In the genomic region with DNA sequence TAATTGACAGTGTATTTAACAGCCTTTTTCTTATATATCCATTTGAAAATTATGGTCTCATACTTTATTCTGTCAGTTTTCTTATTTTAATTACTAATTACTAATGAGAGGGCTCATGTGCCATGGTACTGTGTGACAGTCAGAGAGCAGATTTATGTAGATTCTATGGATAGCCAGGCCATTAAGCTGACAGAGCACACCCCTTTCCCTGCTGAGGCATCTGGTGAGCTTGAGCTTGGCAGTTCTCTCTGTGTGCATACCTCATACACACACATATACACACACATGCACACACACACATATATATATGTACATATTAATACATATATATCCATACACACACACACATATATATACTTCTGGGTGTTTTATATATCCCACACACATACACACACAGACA, we compare ENCODE assay signal across 19 mouse cellular contexts. TPM values are rescaled to one million over a fixed set of nuclear protein-coding genes. Genes with fewer than 3 reads are reported as not detected.
"Had no signal": no experiment of that assay in that cellular context is flagged by ENCODE, and none has a peak within 500 bp of the region (broad histone marks: within the 10 kb centered on the region; RNA-seq: fewer than 3 reads in every experiment).

No protein-coding gene starts in this region.

- H3K4me3 ChIP-seq: liver, embryonic 13.5 days; liver, embryonic 15.5 days; lung, embryonic 15.5 days; megakaryocyte, embryonic 14.5 days; midbrain, embryonic 12.5 days; stomach, embryonic 15.5 days had no signal

- H3K9ac ChIP-seq: liver, embryonic 13.5 days; liver, embryonic 15.5 days; liver, postnatal 0 days; lung, embryonic 15.5 days; midbrain, embryonic 12.5 days; stomach, embryonic 15.5 days had no signal

- H3K4me1 ChIP-seq: liver, embryonic 13.5 days; liver, embryonic 15.5 days; lung, embryonic 15.5 days; megakaryocyte, embryonic 14.5 days; stomach, embryonic 15.5 days had no signal

- ATAC-seq: liver, postnatal 0 days; lung, postnatal 0 days had no signal

- H3K9me3 ChIP-seq: liver, embryonic 13.5 days; liver, embryonic 15.5 days; lung, embryonic 15.5 days; megakaryocyte, embryonic 14.5 days; midbrain, embryonic 12.5 days; stomach, embryonic 15.5 days had no signal

- H3K27ac ChIP-seq: liver, embryonic 13.5 days; liver, embryonic 15.5 days; lung, embryonic 15.5 days; macrophage; midbrain, embryonic 12.5 days; stomach, embryonic 15.5 days; stomach, postnatal 0 days had no signal

- DNase-seq: liver, embryonic 13.5 days; liver, postnatal 0 days; lung, adult 2 months; lung, postnatal 14 days; lung, postnatal 36 days; midbrain, embryonic 14.5 days; right cerebral cortex, postnatal 14 days; thymus, adult 2 months; thymus, postnatal 25 days; thymus, postnatal 4 days had no signal

- H3K36me3 ChIP-seq: liver, embryonic 13.5 days; liver, embryonic 15.5 days; lung, embryonic 15.5 days; midbrain, embryonic 12.5 days; stomach, embryonic 15.5 days had no signal

- H3K4me2 ChIP-seq: liver, embryonic 11.5 days; liver, embryonic 13.5 days; liver, embryonic 15.5 days; lung, embryonic 15.5 days; midbrain, embryonic 12.5 days; stomach, embryonic 15.5 days had no signal

RNA-seq across cellular contexts. Expression of a gene that starts 6.7 kb away (rescaled TPM):
- polyA plus RNA-seq: macrophage had no signal
